Mouse (Mus musculus): ENCODE results near the gene Sult3a2. TPM values are rescaled to one million over a fixed set of nuclear protein-coding genes. Genes with fewer than 3 reads are reported as not detected.
"Not testable (repeated sequence)": the region's sequence is repeated elsewhere in the genome, so short reads cannot be mapped to it uniquely, and the experiment has no call there.

Sult3a2 gene
- polyA plus RNA-seq (2014; fragmentation: Nextera tagmentation; extraction: Ambion mirVana) = not detected in 2 replicates

GRCm38 (mm10) chr10:33786604-33787003 lies at the start of gene Sult3a2:
Sult3a2 (minus strand) TSS chr10:33786704.
- WGBS = 91% methylated on average over 3 of the region's 3 CpGs
- Histone ChIP-seq H3K27ac (ENCODE audit: low read depth, low read length) (no peak within 1 kb of the TSS), H3K4me2 (replicated peaks; ENCODE audit: low read depth, low read length) (no peak within 1 kb of the TSS), H3K4me3 (ENCODE audit: low read length) (no peak within 1 kb of the TSS), H3K27me3 (ENCODE audit: control insufficient read depth, insufficient read depth, low read length) (no peaks in the 10 kb centered on the region), H3K4me1 (ENCODE audit: control insufficient read depth, insufficient read depth, low read length) (no peaks in the 10 kb centered on the region), H3K9me3 (ENCODE audit: control insufficient read depth, low read length) (no peaks in the 10 kb centered on the region), H3K36me3 (ENCODE audit: control insufficient read depth, insufficient read depth, low read length) (no peaks in the 10 kb centered on the region), H3K9ac (ENCODE audit: low read depth, low read length) (no peak within 1 kb of the TSS)
- ATAC-seq (ENCODE audit: low FRiP score, low TSS enrichment) = no peak

- Histone ChIP-seq H3K4me1 (ENCODE audit: control insufficient read depth, insufficient read depth, low read length) (no peaks in the 10 kb centered on the region), H3K4me3 (ENCODE audit: low read length) (no peak overlapping the region), H3K36me3 (ENCODE audit: control insufficient read depth, insufficient read depth, low read length) (no peaks in the 10 kb centered on the region), H3K4me2 (replicated peaks; ENCODE audit: low read depth, low read length) (no peak overlapping the region), H3K9ac (ENCODE audit: low read depth, low read length) (no peak overlapping the region), H3K9me3 (ENCODE audit: control insufficient read depth, low read length) (no peaks in the 10 kb centered on the region), H3K27me3 (ENCODE audit: control insufficient read depth, insufficient read depth, low read length) (no peaks in the 10 kb centered on the region), H3K27ac (ENCODE audit: low read depth, low read length) (no peak overlapping the region)
- 96% methylated on average over 3 of the region's 3 CpGs for WGBS
- no peak for ATAC-seq (ENCODE audit: low FRiP score, low TSS enrichment)
Measured at GRCm38 (mm10) chr10:33820892-33821291, 34.4 kb upstream of the Sult3a2 start.

GRCm38 (mm10) chr10:33816923-33817322 lies 30.4 kb upstream of the Sult3a2 start:
- Histone ChIP-seq H3K9me3 (ENCODE audit: control insufficient read depth, low read length) (no peaks in the 10 kb centered on the region), H3K36me3 (ENCODE audit: control insufficient read depth, insufficient read depth, low read length) (no peaks in the 10 kb centered on the region), H3K27ac (ENCODE audit: low read depth, low read length) (no peak overlapping the region), H3K4me1 (ENCODE audit: control insufficient read depth, insufficient read depth, low read length) (no peaks in the 10 kb centered on the region), H3K27me3 (ENCODE audit: control insufficient read depth, insufficient read depth, low read length) (no peaks in the 10 kb centered on the region), H3K4me3 (ENCODE audit: low read length) (no peak overlapping the region), H3K4me2 (replicated peaks; ENCODE audit: low read depth, low read length) (no peak overlapping the region), H3K9ac (ENCODE audit: low read depth, low read length) (no peak overlapping the region)
- ATAC-seq (ENCODE audit: low FRiP score, low TSS enrichment) = no peak
- WGBS = 56% methylated on average over 1 of the region's 1 CpGs

- H3K9me3 ChIP-seq (ENCODE audit: control insufficient read depth, low read length) = no peaks in the 10 kb centered on the region
- H3K4me1 ChIP-seq (ENCODE audit: control insufficient read depth, insufficient read depth, low read length) = no peaks in the 10 kb centered on the region
- H3K9ac ChIP-seq (ENCODE audit: low read depth, low read length) = no peak overlapping the region
- H3K27ac ChIP-seq (ENCODE audit: low read depth, low read length) = no peak overlapping the region
- ATAC-seq (ENCODE audit: low FRiP score, low TSS enrichment) = no peak
- no peak overlapping the region for H3K4me3 ChIP-seq (ENCODE audit: low read length)
- no peaks in the 10 kb centered on the region for H3K36me3 ChIP-seq (ENCODE audit: control insufficient read depth, insufficient read depth, low read length)
- no peak overlapping the region for H3K4me2 ChIP-seq (replicated peaks; ENCODE audit: low read depth, low read length)
- H3K27me3 ChIP-seq (ENCODE audit: control insufficient read depth, insufficient read depth, low read length) = no peaks in the 10 kb centered on the region
Measured at GRCm38 (mm10) chr10:33814266-33814665, 27.8 kb upstream of the Sult3a2 start.

GRCm38 (mm10) chr10:33811807-33812206 lies 25.3 kb upstream of the Sult3a2 start:
- Histone ChIP-seq H3K9ac (ENCODE audit: low read depth, low read length) (no peak overlapping the region), H3K9me3 (ENCODE audit: control insufficient read depth, low read length) (no peaks in the 10 kb centered on the region), H3K4me3 (ENCODE audit: low read length) (no peak overlapping the region), H3K36me3 (ENCODE audit: control insufficient read depth, insufficient read depth, low read length) (no peaks in the 10 kb centered on the region), H3K4me1 (ENCODE audit: control insufficient read depth, insufficient read depth, low read length) (no peaks in the 10 kb centered on the region), H3K27me3 (ENCODE audit: control insufficient read depth, insufficient read depth, low read length) (no peaks in the 10 kb centered on the region), H3K27ac (ENCODE audit: low read depth, low read length) (no peak overlapping the region), H3K4me2 (replicated peaks; ENCODE audit: low read depth, low read length) (no peak overlapping the region)
- ATAC-seq (ENCODE audit: low FRiP score, low TSS enrichment) = no peak
- WGBS = 33% methylated on average over 1 of the region's 1 CpGs

GRCm38 (mm10) chr10:33797221-33797949 lies 10.9 kb upstream of the Sult3a2 start:
- WGBS = 81% methylated on average over 6 of the region's 6 CpGs
- not testable (repeated sequence) for H3K27ac ChIP-seq (ENCODE audit: low read depth, low read length); H3K36me3 ChIP-seq (ENCODE audit: control insufficient read depth, insufficient read depth, low read length); H3K9me3 ChIP-seq (ENCODE audit: control insufficient read depth, low read length); H3K4me1 ChIP-seq (ENCODE audit: control insufficient read depth, insufficient read depth, low read length); ATAC-seq (ENCODE audit: low FRiP score, low TSS enrichment); H3K9ac ChIP-seq (ENCODE audit: low read depth, low read length); H3K4me3 ChIP-seq (ENCODE audit: low read length); H3K4me2 ChIP-seq (replicated peaks; ENCODE audit: low read depth, low read length); H3K27me3 ChIP-seq (ENCODE audit: control insufficient read depth, insufficient read depth, low read length)

- H3K27me3 ChIP-seq (ENCODE audit: control insufficient read depth, insufficient read depth, low read length); H3K9me3 ChIP-seq (ENCODE audit: control insufficient read depth, low read length); H3K4me1 ChIP-seq (ENCODE audit: control insufficient read depth, insufficient read depth, low read length); H3K4me3 ChIP-seq (ENCODE audit: low read length); ATAC-seq (ENCODE audit: low FRiP score, low TSS enrichment); H3K36me3 ChIP-seq (ENCODE audit: control insufficient read depth, insufficient read depth, low read length); H3K9ac ChIP-seq (ENCODE audit: low read depth, low read length); H3K4me2 ChIP-seq (replicated peaks; ENCODE audit: low read depth, low read length); H3K27ac ChIP-seq (ENCODE audit: low read depth, low read length): not testable (repeated sequence)
- 90% methylated on average over 4 of the region's 4 CpGs for WGBS
Measured at GRCm38 (mm10) chr10:33796269-33796915, 9.9 kb upstream of the Sult3a2 start.

GRCm38 (mm10) chr10:33792166-33792565 lies 5.7 kb upstream of the Sult3a2 start:
- H3K9ac ChIP-seq (ENCODE audit: low read depth, low read length); H3K27me3 ChIP-seq (ENCODE audit: control insufficient read depth, insufficient read depth, low read length); ATAC-seq (ENCODE audit: low FRiP score, low TSS enrichment); H3K4me3 ChIP-seq (ENCODE audit: low read length); H3K36me3 ChIP-seq (ENCODE audit: control insufficient read depth, insufficient read depth, low read length); H3K9me3 ChIP-seq (ENCODE audit: control insufficient read depth, low read length); H3K4me1 ChIP-seq (ENCODE audit: control insufficient read depth, insufficient read depth, low read length); H3K4me2 ChIP-seq (replicated peaks; ENCODE audit: low read depth, low read length); H3K27ac ChIP-seq (ENCODE audit: low read depth, low read length): not testable (repeated sequence)
- WGBS = 91% methylated on average over 3 of the region's 3 CpGs

- no peak overlapping the region for H3K4me3 ChIP-seq (ENCODE audit: low read length)
- ATAC-seq (ENCODE audit: low FRiP score, low TSS enrichment) = no peak
- no peak overlapping the region for H3K9ac ChIP-seq (ENCODE audit: low read depth, low read length)
- no peaks in the 10 kb centered on the region for H3K36me3 ChIP-seq (ENCODE audit: control insufficient read depth, insufficient read depth, low read length)
- no peak overlapping the region for H3K27ac ChIP-seq (ENCODE audit: low read depth, low read length)
- H3K9me3 ChIP-seq (ENCODE audit: control insufficient read depth, low read length) = no peaks in the 10 kb centered on the region
- H3K4me1 ChIP-seq (ENCODE audit: control insufficient read depth, insufficient read depth, low read length) = no peaks in the 10 kb centered on the region
- H3K27me3 ChIP-seq (ENCODE audit: control insufficient read depth, insufficient read depth, low read length) = no peaks in the 10 kb centered on the region
- no peak overlapping the region for H3K4me2 ChIP-seq (replicated peaks; ENCODE audit: low read depth, low read length)
Measured at GRCm38 (mm10) chr10:33787541-33787940, 1.0 kb upstream of the Sult3a2 start.

Measured in kidney, embryonic 14.5 days (tissue).